Mouse (Mus musculus) bone marrow macrophage, adult 2 months (primary cell): ENCODE results near the gene Rps6kc1.

Experiments used
- CTCF ChIP-seq: IDR thresholded peaks from 2 replicates; pipeline ENCODE4 v1.5.1; 2012; ENCODE audit warnings: low read depth, mild to moderate bottlenecking, low read length, moderate library complexity
- POLR2A ChIP-seq: IDR thresholded peaks from 2 replicates; pipeline ENCODE4 v1.6.1; 2012; ENCODE audit warnings: mild to moderate bottlenecking, low read depth, low read length, borderline replicate concordance

DNA sequence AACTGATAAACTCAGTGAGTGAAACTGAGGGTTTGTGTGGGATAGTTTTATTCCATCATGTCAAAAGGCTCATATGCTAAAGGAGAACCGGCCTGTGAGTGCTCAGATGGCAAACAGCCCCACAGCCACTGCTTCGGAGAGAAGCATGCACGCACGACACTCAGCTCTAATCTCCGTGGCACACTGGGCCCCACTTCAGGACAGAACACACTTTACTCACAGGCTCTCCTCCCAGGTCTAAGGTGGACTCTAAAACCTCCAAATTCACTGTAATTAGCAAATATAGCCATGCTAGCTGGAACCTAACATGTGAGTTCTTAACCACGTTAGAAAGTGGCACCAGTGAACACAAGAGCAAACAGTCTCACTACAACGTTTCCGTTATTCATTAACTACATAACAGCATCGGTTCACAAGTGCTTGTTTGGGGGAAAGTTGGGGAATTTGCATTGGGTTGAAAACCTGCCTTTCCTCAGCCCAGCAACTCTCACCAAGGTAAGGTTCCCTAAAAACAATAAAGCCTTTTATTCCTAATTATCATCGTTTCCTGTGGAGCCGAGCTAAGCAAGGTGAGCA, 114.0 kb downstream of the Rps6kc1 start:
- TF ChIP-seq POLR2A (no peak), CTCF (no peak)
